Mouse (Mus musculus): ENCODE measurements around the gene Fam71b.

Gene Fam71b

GRCm38 (mm10) chr11:46436760-46437458 lies 40.5 kb downstream of the Fam71b start, which contains the start of gene Med7:
Gene Med7 (plus strand): TSS chr11:46436925.
- DNase-seq = peak; percentile 96

- no peak for DNase-seq
Observed at GRCm38 (mm10) chr11:46437459-46438000, 41.2 kb downstream of the Fam71b start.

DNA sequence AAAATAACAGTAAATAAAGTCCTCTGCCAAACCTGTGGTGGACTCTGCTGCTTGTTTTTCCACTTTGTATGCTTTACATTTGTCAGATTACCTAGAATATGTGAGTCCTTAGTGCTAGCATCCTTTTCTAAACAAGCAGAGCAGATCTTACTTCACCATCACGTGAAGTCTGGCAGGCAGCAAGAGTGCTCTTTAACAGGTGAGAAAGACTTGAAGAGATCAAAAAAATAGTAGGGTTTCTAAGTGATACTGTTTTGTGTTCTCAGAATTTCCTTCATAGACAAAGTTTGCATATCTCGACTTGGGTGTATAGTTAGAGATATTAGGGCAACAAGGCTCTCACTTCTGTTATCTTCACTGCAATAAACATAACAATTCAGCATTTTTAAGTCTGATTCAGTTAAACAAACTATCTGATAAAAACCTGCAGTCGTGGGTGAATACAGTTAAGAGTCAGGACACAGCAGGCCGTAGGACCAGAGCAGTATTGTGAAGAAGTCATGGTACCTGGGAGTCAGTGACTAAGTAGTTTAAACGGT lies 42.7 kb downstream of the Fam71b start:
- no peak for DNase-seq

- no peak for DNase-seq
Observed at GRCm38 (mm10) chr11:46441774-46442173, 45.4 kb downstream of the Fam71b start.

- DNase-seq = no peak
Observed at GRCm38 (mm10) chr11:46443152-46443551, 46.8 kb downstream of the Fam71b start.

DNA sequence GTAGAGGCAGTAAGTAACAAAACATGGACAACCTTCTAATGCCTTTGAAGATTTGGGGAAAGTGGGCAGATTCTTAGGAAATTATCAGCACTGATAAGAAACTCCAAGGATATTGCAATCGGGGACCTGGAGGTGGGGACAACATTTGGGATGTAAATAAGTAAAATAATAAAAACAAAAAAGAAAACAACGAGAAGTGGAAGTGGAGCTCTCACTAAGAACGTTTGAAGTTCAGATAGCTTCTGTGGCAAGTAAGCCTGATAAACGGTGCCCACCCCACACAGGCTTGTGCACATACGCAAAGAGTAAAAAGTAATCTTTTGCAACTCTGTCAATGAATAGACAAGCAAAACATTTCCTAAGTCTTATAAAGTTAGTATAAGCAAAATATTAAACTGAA lies 47.6 kb downstream of the Fam71b start:
- DNase-seq = no peak

GRCm38 (mm10) chr11:46446150-46446549 lies 49.8 kb downstream of the Fam71b start:
- DNase-seq = no peak

- DNase-seq = no peak
Observed at GRCm38 (mm10) chr11:46447644-46448484, 51.5 kb downstream of the Fam71b start.

- no peak for DNase-seq
Observed at GRCm38 (mm10) chr11:46449461-46450080, 53.2 kb downstream of the Fam71b start.

DNA sequence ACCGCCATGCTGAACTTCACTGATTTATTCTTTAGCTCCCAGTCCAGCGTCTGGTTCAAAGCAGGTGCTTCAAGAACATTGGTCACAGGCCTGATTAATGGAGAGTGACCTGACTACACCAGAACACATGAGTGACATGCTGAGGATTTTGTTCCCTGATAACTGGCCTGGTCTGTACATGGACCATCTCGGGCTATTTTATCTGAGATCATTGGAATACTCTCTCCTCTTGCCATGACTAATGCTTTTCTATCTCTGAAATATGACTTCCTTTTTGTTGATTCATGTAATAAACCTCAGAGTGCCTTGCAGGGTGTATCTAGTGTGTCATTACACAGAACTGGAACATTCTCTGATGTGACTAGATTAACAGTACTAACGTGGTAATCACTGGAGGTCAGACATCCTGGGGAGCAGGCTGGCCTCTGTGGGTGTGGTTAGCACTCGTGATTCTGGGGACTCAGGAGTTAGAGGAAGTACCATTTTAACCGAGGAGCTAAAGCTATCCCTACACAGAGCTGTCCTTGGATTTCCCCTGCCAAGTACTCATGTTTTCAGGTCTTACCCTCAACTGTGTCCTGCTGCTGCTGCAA lies 58.2 kb downstream of the Fam71b start, which contains the start of gene Havcr2:
Gene Havcr2 (plus strand): TSS at position 483 of the 593 bp plus-strand sequence.
- no peak for DNase-seq
